Mouse (Mus musculus) thymus, postnatal 0 days (tissue): ENCODE data around the gene Olfr348. TPM values are rescaled to one million over a fixed set of nuclear protein-coding genes. Genes with fewer than 3 reads are reported as not detected.

Experiments used
- DNase-seq: peaks from one replicate; pipeline ENCODE4 v3.0.0-alpha.2; 2015; ENCODE audit warnings: low spot score
- polyA plus RNA-seq: library from polyadenylated mRNA; unstranded; fragments of >200 nt; fragmentation: Nextera tagmentation; extraction: Ambion mirVana; gene quantifications from 2 replicates; pipeline ENCODE4 v1.2.1, GENCODE M21; 2015

Olfr348 gene
- not detected in 2 replicates for polyA plus RNA-seq

DNA sequence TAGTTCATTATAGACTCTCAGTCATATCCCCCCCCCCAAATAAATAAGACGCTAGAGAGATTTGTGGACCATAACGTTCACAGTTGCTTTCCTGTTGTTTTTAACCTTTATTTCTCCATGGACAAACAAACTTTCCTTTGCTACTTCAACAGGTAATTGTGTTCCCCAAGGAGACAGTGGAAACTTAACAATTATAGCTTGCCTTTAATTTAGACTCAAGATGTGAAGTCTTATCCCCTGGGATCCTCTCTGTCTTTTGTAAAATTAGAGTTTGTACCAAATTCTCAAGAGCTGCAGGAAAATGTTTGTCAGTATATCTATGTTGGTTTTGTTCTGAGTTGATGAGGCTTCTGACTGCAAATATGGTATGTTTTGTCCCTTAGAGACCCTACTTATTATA lies at the start of gene Olfr348:
Gene Olfr348 (plus strand): TSS at position 301 of the 400 bp plus-strand sequence.
- no peak for DNase-seq

DNA sequence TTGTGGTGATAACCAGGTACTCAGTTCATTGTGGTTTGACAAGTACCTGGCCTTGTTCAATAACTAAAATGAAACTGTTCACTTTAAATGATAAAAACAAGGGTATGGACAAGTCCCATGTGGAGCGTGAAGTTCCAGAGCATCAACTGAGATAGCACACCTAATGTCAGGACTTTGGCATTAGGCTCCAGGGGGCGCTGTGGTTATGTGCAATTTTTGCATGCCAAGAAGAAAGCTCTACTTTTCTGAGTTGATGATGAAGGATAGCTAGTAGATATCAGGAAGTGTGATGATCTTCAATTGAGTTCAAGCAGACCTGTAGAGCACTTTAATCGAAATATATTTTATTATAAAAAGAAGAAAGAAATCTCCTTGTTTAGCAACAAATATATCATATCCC lies 47.9 kb upstream of the Olfr348 start:
- no peak for DNase-seq

DNA sequence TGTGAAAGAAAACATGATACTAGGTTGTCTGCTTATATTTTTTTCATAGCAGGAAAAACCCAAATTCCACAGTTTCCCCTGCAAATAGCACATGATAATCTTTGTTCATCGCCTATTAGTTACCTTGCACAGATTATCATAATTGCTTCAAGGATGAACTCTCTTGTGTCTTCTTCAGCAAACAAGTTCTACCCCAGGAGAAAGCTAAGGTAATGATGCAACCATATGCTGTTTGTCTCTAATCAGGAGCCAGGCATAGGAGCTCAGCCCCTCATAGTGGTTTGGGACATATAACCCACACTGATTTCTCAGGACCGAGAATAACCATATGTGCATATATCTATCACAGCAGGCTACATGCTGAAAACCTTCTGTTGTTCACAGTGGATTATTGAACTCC lies 6.2 kb downstream of the Olfr348 start, which contains the start of gene Olfr50:
Gene Olfr50 (plus strand): TSS at position 301 of the 400 bp plus-strand sequence.
- no peak for DNase-seq

DNA sequence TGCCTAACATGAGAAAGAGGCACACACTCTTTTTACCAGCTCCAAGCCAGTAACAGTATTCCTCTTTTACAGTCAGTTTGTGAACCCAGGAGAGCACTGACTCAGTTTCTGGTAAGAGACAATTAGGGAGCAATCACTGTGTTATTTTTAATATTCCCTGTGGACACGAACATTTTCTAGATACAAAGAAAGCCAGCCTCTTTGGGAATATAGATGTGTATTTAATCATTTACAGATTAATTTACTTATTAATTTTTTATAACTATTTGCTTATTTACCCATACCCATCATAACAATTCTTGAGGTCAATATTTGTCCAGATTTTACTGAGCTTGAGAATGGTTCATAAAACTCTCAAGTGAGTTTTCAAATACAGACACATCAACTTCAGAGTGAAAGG lies 32.9 kb downstream of the Olfr348 start, which contains the start of gene Olfr3:
Gene Olfr3 (minus strand): TSS at position 101 of the 400 bp plus-strand sequence.
- no peak for DNase-seq

Other genes with a start within 250 kb of the Olfr348 start
- gene Olfr344, start 217.6 kb upstream of the Olfr348 start, polyA plus RNA-seq, result not detected in 2 replicates
- not detected in 2 replicates for gene Olfr345, start 144.2 kb upstream of the Olfr348 start, polyA plus RNA-seq
- not detected in 2 replicates for gene Olfr346, start 98.5 kb upstream of the Olfr348 start, polyA plus RNA-seq
- not detected in 2 replicates for gene Olfr347, start 52.4 kb upstream of the Olfr348 start, polyA plus RNA-seq
- gene Olfr50, start 6.3 kb downstream of the Olfr348 start, polyA plus RNA-seq, result not detected in 2 replicates
- not detected in 2 replicates for gene Olfr3, start 32.8 kb downstream of the Olfr348 start, polyA plus RNA-seq
- gene Olfr350, start 62.0 kb downstream of the Olfr348 start, polyA plus RNA-seq, result not detected in 2 replicates
- not detected in 2 replicates for gene Olfr351, start 78.4 kb downstream of the Olfr348 start, polyA plus RNA-seq
- gene Olfr352, start 84.2 kb downstream of the Olfr348 start, polyA plus RNA-seq, result not detected in 2 replicates
- gene Olfr353, start 108.7 kb downstream of the Olfr348 start, polyA plus RNA-seq, result not detected in 2 replicates
- not detected in 2 replicates for gene Olfr354, start 121.4 kb downstream of the Olfr348 start, polyA plus RNA-seq
- gene Olfr355, start 144.6 kb downstream of the Olfr348 start, polyA plus RNA-seq, result not detected in 2 replicates
- gene Olfr356, start 152.8 kb downstream of the Olfr348 start, polyA plus RNA-seq, result not detected in 2 replicates
- not detected in 2 replicates for gene Olfr357, start 209.6 kb downstream of the Olfr348 start, polyA plus RNA-seq
- gene Olfr358, start 225.1 kb downstream of the Olfr348 start, polyA plus RNA-seq, result not detected in 2 replicates